In the genomic region with DNA sequence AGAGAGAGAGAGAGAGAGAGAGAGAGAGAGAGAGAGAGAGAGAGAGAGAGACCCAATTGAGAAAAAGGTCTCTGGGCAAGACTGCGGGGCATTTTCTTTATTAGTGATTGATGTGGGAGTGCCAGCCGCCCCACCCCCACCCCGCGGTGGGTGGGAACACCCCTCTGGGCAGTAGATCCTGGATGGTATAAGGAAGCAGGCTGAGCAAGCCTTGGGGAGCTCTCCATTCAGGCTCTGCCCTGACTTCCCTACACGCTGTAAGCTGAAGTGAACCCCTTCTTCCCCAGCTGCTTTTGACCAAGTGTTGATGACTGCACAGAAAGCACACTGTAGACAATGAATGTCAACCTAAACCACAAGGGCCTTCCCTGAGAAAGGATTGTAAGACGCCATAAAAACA, we compare ENCODE assay signal across 9 mouse cellular contexts. TPM values are rescaled to one million over a fixed set of nuclear protein-coding genes. Genes with fewer than 3 reads are reported as not detected.
A peak's percentile ranks its signal among the peaks of the same experiment; 100 is the strongest.
DNase-seq lines count a peak whose midpoint lies in the region; ATAC-seq and TF ChIP-seq lines count a peak whose summit lies in the region.
"Had no signal": no experiment of that assay in that cellular context is flagged by ENCODE, and none has a peak within 500 bp of the region (broad histone marks: within the 10 kb centered on the region; RNA-seq: fewer than 3 reads in every experiment).

No protein-coding gene starts in this region.

- no peaks in the 10 kb centered on the region for H3K9me3 ChIP-seq in neural tube, embryonic 12.5 days
- H3K9me3 ChIP-seq in limb, embryonic 13.5 days = no peaks in the 10 kb centered on the region
- no peaks in the 10 kb centered on the region for H3K9me3 ChIP-seq in stomach, postnatal 0 days (ENCODE audit: control insufficient read depth, low read length)

- no peak for TF ChIP-seq CTCF in stomach, postnatal 0 days (IDR thresholded peaks at IDR 0.05; ENCODE audit: low read depth)

- H3K4me1 ChIP-seq in neural tube, embryonic 12.5 days = peaks cover 13% of the 10 kb centered on the region
- peaks cover 47% of the 10 kb centered on the region for H3K4me1 ChIP-seq in limb, embryonic 13.5 days
- no peaks in the 10 kb centered on the region; the same call in 1 of the 2 replicates for H3K4me1 ChIP-seq in stomach, postnatal 0 days (replicated peaks; ENCODE audit: control insufficient read depth, insufficient read depth)

- TF ChIP-seq EP300 in stomach, postnatal 0 days (optimal IDR thresholded peaks at IDR 0.05) = no peak

- no peaks in the 10 kb centered on the region for H3K36me3 ChIP-seq in neural tube, embryonic 12.5 days
- no peaks in the 10 kb centered on the region for H3K36me3 ChIP-seq in limb, embryonic 13.5 days
- no peaks in the 10 kb centered on the region for H3K36me3 ChIP-seq in stomach, postnatal 0 days (ENCODE audit: control insufficient read depth, insufficient read depth, low read length)

- peaks cover 23% of the 10 kb centered on the region for H3K27me3 ChIP-seq in neural tube, embryonic 12.5 days (replicated peaks)
- no peaks in the 10 kb centered on the region for H3K27me3 ChIP-seq in limb, embryonic 13.5 days
- no peaks in the 10 kb centered on the region for H3K27me3 ChIP-seq in stomach, postnatal 0 days (ENCODE audit: control insufficient read depth, insufficient read depth, low read length)

- H3K4me2 ChIP-seq in neural tube, embryonic 12.5 days (replicated peaks) = peak overlapping the region; percentile 100
- H3K4me2 ChIP-seq in limb, embryonic 13.5 days (replicated peaks) = peak overlapping the region; percentile 99
- no peak overlapping the region for H3K4me2 ChIP-seq in stomach, postnatal 0 days (replicated peaks; ENCODE audit: low read depth)

- WGBS in neural tube, embryonic 12.5 days = 18% methylated on average over 6 of the region's 6 CpGs
- WGBS in limb, embryonic 13.5 days = 18% methylated on average over 6 of the region's 6 CpGs
- 19% methylated on average over 6 of the region's 6 CpGs for WGBS in stomach, postnatal 0 days

- H3K4me3 ChIP-seq in neural tube, embryonic 12.5 days = no peak overlapping the region
- H3K4me3 ChIP-seq in limb, embryonic 13.5 days = no peak overlapping the region
- H3K4me3 ChIP-seq in stomach, postnatal 0 days (ENCODE audit: low read depth, low read length) = no peak overlapping the region

- DNase-seq in CD4-positive, CD25-positive, alpha-beta regulatory T cell, adult 2 months (ENCODE audit: low read depth, low spot score) = peak; percentile 5
- DNase-seq in neural tube, embryonic 10.5 days (ENCODE audit: extremely low spot score, low spot score) = no peak
- DNase-seq in stomach, postnatal 0 days (ENCODE audit: low spot score) = peak; percentile 58
- DNase-seq in spleen, postnatal 4 days (ENCODE audit: low spot score in 2 of 2) = no peak
- no peak for DNase-seq in cerebellum, adult 11 months

- ATAC-seq in CD4-positive, CD25-positive, alpha-beta regulatory T cell, adult 4 months = no peak
- no peak for ATAC-seq in neural tube, embryonic 12.5 days (ENCODE audit: low FRiP score, low read depth)
- ATAC-seq in limb, embryonic 13.5 days (ENCODE audit: low FRiP score, low read depth) = no peak
- 0 out of 2 replicates have a peak, but pooled peaks have one; percentile 33 for ATAC-seq in stomach, postnatal 0 days (ENCODE audit: low FRiP score, low TSS enrichment)

- H3K9ac ChIP-seq in neural tube, embryonic 12.5 days = no peak overlapping the region
- no peak overlapping the region for H3K9ac ChIP-seq in limb, embryonic 13.5 days
- no peak overlapping the region for H3K9ac ChIP-seq in stomach, postnatal 0 days (ENCODE audit: low read length)

- H3K27ac ChIP-seq in neural tube, embryonic 12.5 days = no peak overlapping the region
- H3K27ac ChIP-seq in limb, embryonic 13.5 days = 0 out of 2 replicates have a peak overlapping the region, but pooled peaks have one; percentile 10
- H3K27ac ChIP-seq in stomach, postnatal 0 days (replicated peaks) = 0 out of 2 replicates have a peak overlapping the region, but pooled peaks have one; percentile 45
- H3K27ac ChIP-seq: macrophage had no signal

RNA-seq across cellular contexts. Expression of a gene that starts 0.6 kb away (rescaled TPM):
- polyA plus RNA-seq in CD4-positive, CD25-positive, alpha-beta regulatory T cell, adult 4 months (2017; shearing (Covaris generic)) = 100 to 1,000 TPM; 171 to 233 TPM
- 81.7 and 85.3 TPM in 2 replicates for polyA plus RNA-seq in neural tube, embryonic 12.5 days (2016; fragmentation: Nextera tagmentation; extraction: Ambion mirVana)
- polyA plus RNA-seq in limb, embryonic 13.5 days (2015; fragmentation: Nextera tagmentation; extraction: Ambion mirVana) = 154 and 156 TPM in 2 replicates
- 38.5 and 42.1 TPM in 2 replicates for polyA plus RNA-seq in stomach, postnatal 0 days (2015; fragmentation: Nextera tagmentation; extraction: Ambion mirVana)

Comparison
In these comparisons a context has a peak if more than half of its experiments do, and no peak if none do; other contexts are left out.
1. DNase-seq: peak in CD4-positive, CD25-positive, alpha-beta regulatory T cell, adult 2 months (single experiment) and stomach, postnatal 0 days (single experiment); none in neural tube, embryonic 10.5 days (single experiment), spleen, postnatal 4 days (0 of 2) and cerebellum, adult 11 months (single experiment).